Comparison of ENCODE assay signal across 15 mouse cellular contexts in genomic region chr2:38556721-38557120, GRCm38 (mm10).
"Had no signal": no experiment of that assay in that cellular context is flagged by ENCODE, and none has a peak within 500 bp of the region (broad histone marks: within the 10 kb centered on the region; RNA-seq: fewer than 3 reads in every experiment).

No protein-coding gene starts in this region.

- ATAC-seq: midbrain, embryonic 16.5 days had no signal

- H3K9ac ChIP-seq: lung, embryonic 14.5 days; midbrain, embryonic 12.5 days; neural tube, embryonic 12.5 days; stomach, embryonic 15.5 days had no signal

- H3K4me1 ChIP-seq: stomach, embryonic 15.5 days had no signal

- H3K27ac ChIP-seq: midbrain, embryonic 12.5 days; neural tube, embryonic 12.5 days; stomach, embryonic 15.5 days; stomach, postnatal 0 days had no signal

- H3K9me3 ChIP-seq: midbrain, embryonic 10.5 days; midbrain, embryonic 12.5 days; neural tube, embryonic 12.5 days; stomach, embryonic 15.5 days had no signal

- H3K27me3 ChIP-seq: midbrain, embryonic 12.5 days; neural tube, embryonic 12.5 days; stomach, embryonic 15.5 days had no signal

- DNase-seq: lung, adult 18-20 months; lung, embryonic 14.5 days; lung, postnatal 10 days; lung, postnatal 4 days; midbrain, embryonic 14.5 days; right cerebral cortex, postnatal 14 days; thymus, adult 2 months; thymus, postnatal 25 days; thymus, postnatal 4 days had no signal

- H3K4me2 ChIP-seq: lung, embryonic 14.5 days; midbrain, embryonic 12.5 days; neural tube, embryonic 12.5 days; stomach, embryonic 15.5 days had no signal

- H3K4me3 ChIP-seq: midbrain, embryonic 10.5 days; midbrain, embryonic 12.5 days; neural tube, embryonic 12.5 days; stomach, embryonic 15.5 days had no signal
